Mouse (Mus musculus) ES-E14 (cell line): ENCODE results near the gene Ppp1r9a. TPM values are rescaled to one million over a fixed set of nuclear protein-coding genes. Genes with fewer than 3 reads are reported as not detected.

Experiments used
- DNase-seq: peaks from one replicate; pipeline ENCODE4 v3.0.0-alpha.2; 2013; ENCODE audit warnings: low read depth, low spot score
- H3K27ac ChIP-seq: 2 replicates; pipeline ENCODE4 v1.5.1; 2012; ENCODE audit warnings: low read depth, mild to moderate bottlenecking, low read length, moderate library complexity, mixed read lengths; ENCODE audit not compliant: poor library complexity, insufficient read depth, severe bottlenecking
- H3K36me3 ChIP-seq: 2 replicates; pipeline ENCODE4 v1.6.1; 2012; ENCODE audit warnings: mild to moderate bottlenecking, low read length, moderate library complexity, mixed read lengths; ENCODE audit not compliant: control insufficient read depth, poor library complexity, insufficient read depth, severe bottlenecking
- H3K4me1 ChIP-seq, 2 experiments: fragments of 150-350 bp in 1 of 2; sonication (generic) in 1 of 2; 2 replicates each; pipeline ENCODE4 v1.6.1; 2012; ENCODE audit warnings: low read length in 2 of 2, mild to moderate bottlenecking in 1 of 2, mixed read lengths in 1 of 2; ENCODE audit not compliant: control insufficient read depth in 2 of 2, insufficient read depth in 2 of 2, poor library complexity in 1 of 2
- H3K4me3 ChIP-seq, 2 experiments: fragments of 150-350 bp in 1 of 2; sonication (generic) in 1 of 2; 2 replicates each; pipeline ENCODE4 v1.5.1; 2012; ENCODE audit warnings: low read length in 2 of 2, low read depth in 1 of 2, mild to moderate bottlenecking in 1 of 2, mixed read lengths in 1 of 2; ENCODE audit not compliant: insufficient read depth in 1 of 2, poor library complexity in 1 of 2, severe bottlenecking in 1 of 2
- H3K9ac ChIP-seq: 2 replicates; pipeline ENCODE4 v1.6.1; 2012; ENCODE audit warnings: low read depth, mild to moderate bottlenecking, low read length, mixed read lengths; ENCODE audit not compliant: poor library complexity, insufficient read depth, severe bottlenecking
- H3K9me3 ChIP-seq: fragments of 150-350 bp; sonication (generic); 2 replicates; pipeline ENCODE4 v1.6.1; 2012; ENCODE audit warnings: low read depth, mild to moderate bottlenecking, low read length; ENCODE audit not compliant: control insufficient read depth, insufficient read depth
- CHD2 ChIP-seq: IDR thresholded peaks from 2 replicates; pipeline ENCODE4 v1.6.1; 2014; ENCODE audit warnings: mild to moderate bottlenecking, low read depth, low read length, inconsistent platforms
- HCFC1 ChIP-seq: IDR thresholded peaks from 2 replicates; pipeline ENCODE4 v1.6.1; 2012; ENCODE audit warnings: low read length, inconsistent platforms, borderline replicate concordance; ENCODE audit not compliant: insufficient read depth
- MAFK ChIP-seq: IDR thresholded peaks from 2 replicates; pipeline ENCODE4 v1.6.1; 2014; ENCODE audit warnings: mild to moderate bottlenecking, low read depth, low read length, inconsistent platforms; ENCODE audit not compliant: insufficient read depth
- ZC3H11A ChIP-seq: IDR thresholded peaks from 2 replicates; pipeline ENCODE4 v1.6.1; 2012; ENCODE audit warnings: low read depth, mild to moderate bottlenecking, inconsistent platforms, low read length, borderline replicate concordance
- ZNF384 ChIP-seq: IDR thresholded peaks from 2 replicates; pipeline ENCODE4 v1.6.1; 2012; ENCODE audit warnings: low read depth, low read length, inconsistent platforms
- in situ Hi-C, 2 experiments: fragments of 600-800 bp; cut with MboI; formaldehyde crosslinking; loops; one replicate each; pipeline ENCODE4 v1.15.1; 2025; ENCODE audit warnings: low sequenced_read_pairs in 2 of 2, inconsistent platforms in 1 of 2; ENCODE audit not compliant: unreplicated experiment in 2 of 2
- total RNA-seq: library from RNA; depleted of rRNA; stranded (reverse); fragments of 300-350 nt; gene quantifications from 2 replicates; pipeline ENCODE4 v1.2.3, GENCODE M21; 2012

Gene Ppp1r9a
- total RNA-seq, 1 experiment: 22.2 TPM

DNA sequence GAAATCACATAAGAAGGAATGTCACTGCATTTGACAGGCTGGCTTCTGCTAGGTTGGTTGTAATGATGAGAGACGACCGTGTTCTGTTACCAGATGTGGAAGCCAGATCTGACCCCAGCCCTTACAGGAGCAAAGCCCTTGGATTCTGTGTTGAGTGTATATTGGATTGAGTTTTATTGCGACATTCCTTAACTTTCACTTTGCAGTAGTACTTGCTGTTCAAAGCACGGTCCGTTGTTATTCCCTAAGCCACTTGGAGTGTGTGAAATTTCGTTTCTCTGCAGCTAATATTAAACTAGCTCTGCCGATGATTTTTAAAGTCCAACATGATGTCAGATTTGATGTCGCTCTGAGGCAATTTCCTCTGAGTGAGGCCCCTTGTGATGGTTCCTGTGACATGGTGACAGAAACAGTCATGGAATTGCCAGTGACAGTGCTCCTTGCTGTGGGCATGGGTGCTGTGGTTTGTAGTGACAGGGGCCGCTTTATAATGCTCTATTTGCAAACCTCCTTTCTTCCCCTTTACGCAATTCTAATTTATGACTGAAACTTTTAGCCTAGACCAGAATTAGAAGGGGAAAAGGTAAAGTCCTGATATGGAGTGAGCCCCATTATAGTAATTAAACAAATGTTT lies 271.6 kb downstream of the Ppp1r9a start:
- Histone ChIP-seq H3K9ac (no peak overlapping the region), H3K4me3 (no peak overlapping the region), H3K9me3 (no peaks in the 10 kb centered on the region), H3K27ac (no peak overlapping the region), H3K36me3 (no peaks in the 10 kb centered on the region), H3K4me1 (peaks cover 0 to 2% of the 10 kb centered on the region in 2 experiments; a peak in 1 of 4 replicates)
- DNase-seq: no peak
- in situ Hi-C loops: no loop called here
- TF ChIP-seq ZC3H11A: no peak
- TF ChIP-seq MAFK: no peak
- no peak for TF ChIP-seq CHD2
- no peak for TF ChIP-seq HCFC1
- no peak for TF ChIP-seq ZNF384

DNA sequence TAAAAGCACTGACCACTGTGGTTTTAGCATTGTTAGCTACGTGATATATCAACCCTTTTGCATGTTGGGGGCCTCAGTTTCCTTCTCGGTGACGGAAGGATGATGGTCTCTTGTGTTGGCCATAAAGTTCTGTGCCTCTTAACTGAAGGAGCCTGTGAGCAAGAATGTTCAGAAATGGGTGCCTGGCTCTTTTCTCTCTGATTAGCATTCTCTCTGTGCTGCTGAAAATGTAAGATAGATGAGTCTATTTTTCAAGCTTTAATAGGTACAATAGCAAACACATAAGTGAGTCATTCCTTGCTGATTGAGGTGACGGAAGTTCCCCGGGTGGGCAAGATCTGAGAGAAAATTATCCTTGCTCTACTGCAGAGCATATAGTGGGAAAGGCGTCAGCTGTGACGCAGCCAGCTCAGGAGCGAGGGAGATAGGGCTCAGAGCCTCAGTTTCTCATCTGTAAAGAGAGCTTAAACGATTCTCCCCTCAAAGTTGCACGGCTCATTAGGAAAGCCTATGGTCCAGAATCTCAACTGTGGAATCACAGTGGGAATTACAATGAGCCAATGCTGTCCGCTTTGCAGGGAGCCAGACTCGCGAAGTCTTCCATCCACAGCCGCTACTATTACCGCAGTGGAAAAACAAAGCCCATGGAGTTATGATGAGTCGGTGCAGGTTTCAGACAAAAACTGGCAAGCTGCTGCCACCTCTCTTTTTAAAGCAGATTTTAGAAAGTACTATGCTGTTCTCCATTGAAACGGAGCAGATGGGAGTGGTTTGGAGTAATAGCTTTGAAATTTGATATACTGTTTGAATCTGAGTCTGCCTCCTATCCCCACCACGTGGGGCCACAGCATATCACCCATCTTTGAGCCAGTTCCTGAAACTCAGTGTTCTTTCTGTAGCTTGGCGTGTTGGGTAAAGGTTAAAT lies 275.5 kb downstream of the Ppp1r9a start:
- Histone ChIP-seq H3K9ac (no peak overlapping the region), H3K36me3 (no peaks in the 10 kb centered on the region), H3K9me3 (no peaks in the 10 kb centered on the region), H3K4me3 (no peak overlapping the region), H3K4me1 (no peaks in the 10 kb centered on the region), H3K27ac (no peak overlapping the region)
- TF ChIP-seq CHD2 (no peak), ZNF384 (no peak), MAFK (no peak), ZC3H11A (no peak), HCFC1 (no peak)
- no peak for DNase-seq
- in situ Hi-C loops: no loop called here

DNA sequence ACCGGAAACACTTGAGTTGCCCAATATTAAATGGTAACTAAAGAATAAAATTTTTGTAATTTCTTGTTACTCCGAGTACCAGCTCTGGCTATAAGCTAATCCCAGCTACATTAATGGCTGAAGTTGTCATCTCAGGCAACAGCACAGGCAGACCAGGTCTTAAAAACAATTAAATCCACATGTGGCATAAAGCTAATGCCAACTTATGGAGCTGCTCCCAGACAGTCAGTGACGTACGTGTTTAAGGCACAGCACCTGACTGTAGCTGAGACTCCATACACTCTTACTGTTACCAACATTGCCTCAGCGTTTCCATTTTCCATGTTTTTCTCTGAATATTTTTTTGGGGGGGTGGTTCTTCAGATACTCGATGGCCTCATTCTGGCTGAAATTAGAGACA lies 276.5 kb downstream of the Ppp1r9a start:
- Histone ChIP-seq H3K4me3 (no peak overlapping the region), H3K27ac (no peak overlapping the region), H3K4me1 (no peaks in the 10 kb centered on the region), H3K9me3 (no peaks in the 10 kb centered on the region), H3K36me3 (no peaks in the 10 kb centered on the region), H3K9ac (no peak overlapping the region)
- TF ChIP-seq HCFC1 (no peak), MAFK (no peak), ZNF384 (no peak)
- in situ Hi-C loops: no loop called here
- no peak for DNase-seq

DNA sequence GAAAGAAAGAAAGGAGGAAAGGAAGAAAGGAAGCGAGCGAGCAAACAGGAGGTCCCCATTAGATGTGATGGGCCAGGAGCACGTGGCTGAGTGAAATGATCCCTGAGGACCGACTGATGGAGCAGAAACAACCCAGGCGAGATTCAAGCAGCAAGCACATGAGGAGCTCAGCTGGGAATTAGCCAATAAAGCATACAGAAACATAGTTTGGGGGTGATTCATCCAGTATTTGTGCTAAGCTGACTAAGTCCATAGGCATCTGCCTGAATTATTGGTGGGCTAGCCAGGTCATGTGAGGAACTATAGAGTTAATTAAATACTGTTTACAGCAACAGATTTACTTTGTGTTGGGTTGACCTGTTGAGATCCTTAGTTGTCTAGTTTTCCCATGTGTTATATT lies 277.9 kb downstream of the Ppp1r9a start:
- Histone ChIP-seq H3K4me3 (no peak overlapping the region), H3K9ac (no peak overlapping the region), H3K36me3 (no peaks in the 10 kb centered on the region), H3K9me3 (no peaks in the 10 kb centered on the region), H3K4me1 (no peaks in the 10 kb centered on the region), H3K27ac (no peak overlapping the region)
- TF ChIP-seq ZNF384: no peak
- no peak for TF ChIP-seq CHD2
- TF ChIP-seq ZC3H11A: no peak
- in situ Hi-C loops: no loop called here
- no peak for DNase-seq
